Mouse (Mus musculus) inflammation-experienced regulatory T-cells (primary cell): ENCODE measurements around the gene Rnf212. TPM values are rescaled to one million over a fixed set of nuclear protein-coding genes. Genes with fewer than 3 reads are reported as not detected.

ENCODE experiments used
- polyA plus RNA-seq, 2 experiments: library from polyadenylated mRNA; unstranded; fragments of 100-300 nt; shearing (Covaris generic); gene quantifications; one replicate each; pipeline ENCODE4 v1.2.1; 2017

Rnf212 gene
- polyA plus RNA-seq, result not detected

DNA sequence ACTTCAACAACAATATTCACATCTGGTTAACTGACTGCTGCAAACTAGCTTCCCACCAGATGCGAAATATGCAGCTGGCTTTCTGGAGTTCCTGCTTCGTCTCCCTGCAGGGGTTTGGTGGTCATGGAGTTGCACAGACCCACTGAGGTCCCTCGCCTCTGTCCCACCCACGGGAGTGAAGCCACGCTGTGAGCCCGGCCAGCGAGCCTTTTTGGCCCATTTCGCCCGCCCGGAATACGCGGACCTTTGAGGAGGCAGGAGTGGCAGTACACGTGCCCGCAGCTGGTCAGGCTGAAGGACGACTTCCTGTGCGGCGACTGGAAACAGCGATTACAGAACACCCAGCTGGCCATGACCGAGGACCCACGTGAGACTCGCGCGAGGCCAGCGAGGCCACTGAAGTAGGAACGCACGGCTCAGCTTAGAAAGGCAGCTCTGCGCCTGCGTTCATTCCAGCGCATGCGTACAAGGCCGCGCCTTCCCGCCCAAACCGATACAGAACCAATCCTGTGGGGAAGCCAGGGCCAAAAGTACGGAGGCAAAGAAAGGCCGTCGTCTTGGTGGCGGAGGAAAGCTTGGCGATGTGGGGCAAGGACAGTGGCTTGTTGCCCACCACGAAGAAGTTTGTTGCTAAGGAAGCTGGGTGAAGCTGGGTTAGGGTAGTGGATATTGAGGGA, at the start of gene Rnf212:
Gene Rnf212 (minus strand): TSS at position 353 of the 677 bp plus-strand sequence.

DNA sequence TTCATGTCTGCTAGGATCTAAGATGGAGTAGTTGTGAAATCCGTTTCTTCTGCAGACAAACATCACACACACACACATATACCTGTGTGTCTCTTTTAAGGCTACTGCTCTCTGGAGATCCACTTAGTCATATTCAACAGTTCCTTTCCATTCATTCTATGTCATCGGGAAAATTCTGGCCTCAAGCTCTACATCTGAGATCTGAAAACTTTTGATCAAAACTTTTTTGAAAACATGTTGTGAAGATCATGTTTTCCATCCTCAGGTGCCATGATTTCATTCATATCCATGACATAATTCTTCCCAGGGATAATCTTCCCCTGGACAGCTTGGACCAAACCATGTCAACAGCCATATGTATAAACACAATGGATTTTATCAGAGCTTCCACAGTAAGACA, 34.0 kb upstream of the Rnf212 start, which contains the start of gene Vmn2r8:
Gene Vmn2r8 (minus strand): TSS at position 101 of the 400 bp plus-strand sequence.

DNA sequence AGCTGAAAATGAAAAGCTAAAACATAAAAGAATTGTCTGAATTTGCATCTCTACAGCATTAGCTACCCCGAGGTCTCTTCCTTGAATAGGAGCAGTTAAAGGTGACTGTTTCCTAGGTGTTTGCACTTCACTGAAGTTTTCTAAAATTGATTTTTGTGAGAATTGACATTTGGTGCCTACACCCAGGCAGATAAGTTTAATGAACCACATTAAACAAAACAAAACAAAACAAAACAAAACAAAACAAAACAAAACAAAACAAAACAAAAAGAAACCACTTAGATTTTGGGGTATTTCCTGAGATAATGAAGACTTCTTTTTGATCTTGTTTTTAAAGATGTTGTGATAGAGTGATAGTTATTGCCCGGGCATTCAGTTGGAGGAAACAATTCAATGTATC, 20.5 kb upstream of the Rnf212 start, which contains the start of gene Tmed11:
Gene Tmed11 (minus strand): TSS at position 101 of the 400 bp plus-strand sequence.

DNA sequence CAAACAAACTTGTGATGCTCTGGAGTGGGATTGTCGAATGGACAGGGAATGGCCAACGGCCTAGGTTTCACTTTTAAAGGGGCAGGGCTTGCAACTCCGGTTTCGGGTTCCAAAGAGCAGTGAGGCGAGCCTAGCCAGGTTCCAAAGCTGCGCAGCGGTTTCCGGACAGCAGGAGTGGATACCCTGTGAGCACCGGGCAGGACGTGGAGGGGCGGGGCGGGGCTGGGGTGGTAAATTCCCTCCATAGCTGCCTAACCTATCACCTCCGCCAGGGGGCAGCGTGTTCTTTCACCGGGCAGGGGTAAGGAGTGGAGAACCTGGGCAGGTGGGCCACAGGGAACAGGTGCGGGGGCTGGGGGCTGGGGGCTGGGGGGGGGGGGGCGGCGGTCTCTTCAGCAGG, 82.5 kb downstream of the Rnf212 start, which contains the start of gene Fgfrl1:
Gene Fgfrl1 (plus strand): TSS at position 112 of the 400 bp plus-strand sequence.

Other genes with a start within 250 kb of the Rnf212 start
- not detected for gene Cplx1, start 225.0 kb downstream of the Rnf212 start, polyA plus RNA-seq
- 100 to 1,000 TPM; 130 to 159 TPM for gene Gak, start 145.2 kb downstream of the Rnf212 start, polyA plus RNA-seq
- 10 to 100 TPM; 37.3 to 38.5 TPM for gene Tmem175, start 145.2 kb downstream of the Rnf212 start, polyA plus RNA-seq
- gene Idua, start 114.7 kb downstream of the Rnf212 start, polyA plus RNA-seq, result 10 to 100 TPM; 42.1 to 43.8 TPM
- 10 to 100 TPM; 18.4 to 21.3 TPM for gene Dgkq, start 105.3 kb downstream of the Rnf212 start, polyA plus RNA-seq
- under 1 TPM; 0.08 to 0.17 TPM for gene Slc26a1, start 99.4 kb downstream of the Rnf212 start, polyA plus RNA-seq
- 1 to 10 TPM; 2.1 to 6.7 TPM for gene Fgfrl1, start 82.6 kb downstream of the Rnf212 start, polyA plus RNA-seq
- not detected for gene Tmed11, start 20.4 kb upstream of the Rnf212 start, polyA plus RNA-seq
- gene Vmn2r8, start 33.9 kb upstream of the Rnf212 start, polyA plus RNA-seq, result under 1 TPM in 1 of 2 experiments, not detected in 1; 0.02 TPM
- gene Vmn2r9, start 77.6 kb upstream of the Rnf212 start, polyA plus RNA-seq, result under 1 TPM; 0.02 to 0.45 TPM
- gene Vmn2r10, start 231.5 kb upstream of the Rnf212 start, polyA plus RNA-seq, result under 1 TPM in 1 of 2 experiments, not detected in 1; 0.05 TPM